Mouse (Mus musculus): ENCODE measurements around the gene Slc5a8.

- TF ChIP-seq POLR2A (IDR thresholded peaks at IDR 0.05; ENCODE audit: borderline replicate concordance, insufficient read depth, low read length), result no peak
- no peak for TF ChIP-seq CTCF (IDR thresholded peaks at IDR 0.05; ENCODE audit: borderline replicate concordance, insufficient read depth, low read depth, low read length)
Measured at GRCm38 (mm10) chr10:88970951-88971725, 85.3 kb downstream of the Slc5a8 start.
